Mouse (Mus musculus) layer of hippocampus, postnatal 25 days (tissue): ENCODE measurements around the gene Gm11037. TPM values are rescaled to one million over a fixed set of nuclear protein-coding genes. Genes with fewer than 3 reads are reported as not detected.
A peak's percentile ranks its signal among the peaks of the same experiment; 100 is the strongest.

Experiments used
- DNase-seq, 2 experiments: peaks; one replicate each; pipeline ENCODE4 v3.0.0; 2022; ENCODE audit warnings: mixed read lengths in 2 of 2, low spot score in 1 of 2; ENCODE audit errors: extremely low spot score in 1 of 2
- total RNA-seq, 2 experiments: library from RNA; stranded (reverse); gene quantifications; 2 replicates each; pipeline ENCODE4 v1.2.3; 2021

The Gm11037 gene
- total RNA-seq, 2 experiments from 2014 or later, result not detected

GRCm38 (mm10) chr2:131178828-131179245, 45.5 kb downstream of the Gm11037 start:
- DNase-seq, result no peak

- peak; percentile 38 to 48 for DNase-seq
These were observed 46.1 kb downstream of the Gm11037 start for GRCm38 (mm10) chr2:131179246-131179886.

- DNase-seq, result peak; percentile 75 to 77
These were observed 46.8 kb downstream of the Gm11037 start, which contains the start of gene Cenpb for GRCm38 (mm10) chr2:131179990-131180587. Gene Cenpb (minus strand): TSS chr2:131180067.

Other genes starting within 250 kb of the Gm11037 start
- 10 to 100 TPM; 72.2 to 80.0 TPM for gene 4930402H24Rik, start 227.1 kb upstream of the Gm11037 start, total RNA-seq
- gene Atrn, start 227.0 kb upstream of the Gm11037 start, total RNA-seq, result 100 to 1,000 TPM; 114 to 121 TPM
- gene Gfra4, start 90.4 kb upstream of the Gm11037 start, total RNA-seq, result 10 to 100 TPM; 64.8 to 70.0 TPM
- 1 to 10 TPM in 1 of 2 experiments, under 1 TPM in 1; 0.94 to 1.1 TPM for gene Adam33, start 69.7 kb upstream of the Gm11037 start, total RNA-seq
- gene Siglec1, start 46.7 kb upstream of the Gm11037 start, total RNA-seq, result under 1 TPM; 0.22 to 0.31 TPM
- 1 to 10 TPM; 6.5 to 8.6 TPM for gene Hspa12b, start 6.2 kb upstream of the Gm11037 start, total RNA-seq
- 10 to 100 TPM; 55.5 to 66.7 TPM for gene 1700037H04Rik, start 26.6 kb downstream of the Gm11037 start, total RNA-seq
- 10 to 100 TPM; 84.8 to 92.4 TPM for gene Cenpb, start 46.6 kb downstream of the Gm11037 start, total RNA-seq
- gene Cdc25b, start 53.5 kb downstream of the Gm11037 start, total RNA-seq, result 10 to 100 TPM; 15.4 to 26.6 TPM
- gene Spef1, start 53.8 kb downstream of the Gm11037 start, total RNA-seq, result 10 to 100 TPM; 11.2 to 12.4 TPM
- gene Ap5s1, start 73.6 kb downstream of the Gm11037 start, total RNA-seq, result 10 to 100 TPM; 23.8 to 27.3 TPM
- 1 to 10 TPM; 6.8 to 7.8 TPM for gene Mavs, start 100.6 kb downstream of the Gm11037 start, total RNA-seq
- 10 to 100 TPM; 55.7 to 63.8 TPM for gene Pank2, start 129.0 kb downstream of the Gm11037 start, total RNA-seq
- 10 to 100 TPM; 28.2 to 30.5 TPM for gene Rnf24, start 219.4 kb downstream of the Gm11037 start, total RNA-seq